Mouse (Mus musculus) small intestine, adult 2 months (tissue): Measurements from ENCODE around the gene Gp1ba. TPM values are rescaled to one million over a fixed set of nuclear protein-coding genes. Genes with fewer than 3 reads are reported as not detected.

Experiments
- H3K27ac ChIP-seq: fragments of 200-500 bp; 2 replicates; pipeline ENCODE4 v1.5.1; 2012; ENCODE audit warnings: low read depth, low read length, control low read depth, inconsistent platforms; ENCODE audit not compliant: insufficient read depth
- H3K27me3 ChIP-seq: fragments of 200-500 bp; 2 replicates; pipeline ENCODE4 v1.6.1; 2012; ENCODE audit warnings: mild to moderate bottlenecking, moderate library complexity, low read length, inconsistent platforms; ENCODE audit not compliant: control insufficient read depth, insufficient read depth
- H3K36me3 ChIP-seq: fragments of 200-500 bp; 2 replicates; pipeline ENCODE4 v1.6.1; 2012; ENCODE audit warnings: mild to moderate bottlenecking, low read length, control low read depth, inconsistent platforms; ENCODE audit not compliant: control insufficient read depth, insufficient read depth
- H3K4me1 ChIP-seq: fragments of 200-500 bp; 2 replicates; pipeline ENCODE4 v1.6.1; 2012; ENCODE audit warnings: low read length, inconsistent platforms, mixed read lengths; ENCODE audit not compliant: control insufficient read depth, insufficient read depth, insufficient read length
- H3K4me3 ChIP-seq: fragments of 200-500 bp; 2 replicates; pipeline ENCODE4 v1.5.1; 2012; ENCODE audit warnings: low read depth, mild to moderate bottlenecking, control low read depth, inconsistent platforms, low read length, moderate library complexity
- CTCF ChIP-seq: fragments of 200-500 bp; IDR thresholded peaks from 2 replicates; pipeline ENCODE4 v1.5.1; 2012; ENCODE audit warnings: low read depth, mild to moderate bottlenecking, control low read depth, inconsistent platforms, low read length, moderate library complexity, mixed read lengths; ENCODE audit not compliant: insufficient replicate concordance, insufficient read length; ENCODE audit errors: extremely low read depth
- POLR2A ChIP-seq: fragments of 200-500 bp; IDR thresholded peaks from 2 replicates; pipeline ENCODE4 v1.6.1; 2012; ENCODE audit warnings: low read depth, mild to moderate bottlenecking, control low read depth, inconsistent platforms, low read length, moderate library complexity
- WGBS: fragments of 180-500 bp; shearing (Covaris S2); methylation state at CpG from one replicate; pipeline ENCODE4 v1.1.7; 2018; 5-methylcytosine and 5-hydroxymethylcytosine counted together
- polyA plus RNA-seq: library from polyadenylated mRNA; depleted of rRNA; stranded (reverse); fragments of >200 nt; gene quantifications from 2 replicates; pipeline ENCODE4 v1.2.3, GENCODE M21; 2012

Gene Gp1ba
- polyA plus RNA-seq, 1 experiment, result 0.04 TPM

DNA sequence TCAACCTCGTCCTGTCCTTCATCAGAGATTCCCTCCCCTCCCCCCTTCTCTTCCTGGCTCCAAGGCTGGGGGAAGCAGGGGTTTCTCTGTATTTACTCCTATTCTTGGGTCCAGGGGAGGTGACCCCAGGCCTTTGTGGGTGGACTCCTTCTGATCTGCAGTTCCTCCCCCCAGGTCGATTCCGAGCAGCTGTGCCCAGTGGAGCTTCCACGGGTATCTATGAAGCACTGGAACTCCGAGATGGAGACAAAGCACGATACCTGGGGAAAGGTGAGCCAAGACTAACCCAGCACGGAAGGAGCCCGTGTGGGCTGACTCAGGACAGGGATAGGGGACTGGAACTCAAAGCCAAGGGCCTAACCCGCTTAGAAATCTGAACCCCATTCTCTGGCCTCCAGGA lies 19.1 kb downstream of the Gp1ba start:
- H3K27ac ChIP-seq, result no peak overlapping the region
- peaks cover 16% of the 10 kb centered on the region for H3K36me3 ChIP-seq
- H3K4me3 ChIP-seq, result no peak overlapping the region
- peaks cover 15% of the 10 kb centered on the region for H3K4me1 ChIP-seq
- no peak for TF ChIP-seq POLR2A
- TF ChIP-seq CTCF, result no peak
- H3K27me3 ChIP-seq, result no peaks in the 10 kb centered on the region
- WGBS, result 87% methylated on average over 9 of the region's 9 CpGs

GRCm38 (mm10) chr11:70658521-70658920 lies 19.6 kb downstream of the Gp1ba start:
- 89% methylated on average over 5 of the region's 5 CpGs for WGBS
- TF ChIP-seq CTCF, result no peak
- no peak for TF ChIP-seq POLR2A
- H3K27me3 ChIP-seq, result no peaks in the 10 kb centered on the region

DNA sequence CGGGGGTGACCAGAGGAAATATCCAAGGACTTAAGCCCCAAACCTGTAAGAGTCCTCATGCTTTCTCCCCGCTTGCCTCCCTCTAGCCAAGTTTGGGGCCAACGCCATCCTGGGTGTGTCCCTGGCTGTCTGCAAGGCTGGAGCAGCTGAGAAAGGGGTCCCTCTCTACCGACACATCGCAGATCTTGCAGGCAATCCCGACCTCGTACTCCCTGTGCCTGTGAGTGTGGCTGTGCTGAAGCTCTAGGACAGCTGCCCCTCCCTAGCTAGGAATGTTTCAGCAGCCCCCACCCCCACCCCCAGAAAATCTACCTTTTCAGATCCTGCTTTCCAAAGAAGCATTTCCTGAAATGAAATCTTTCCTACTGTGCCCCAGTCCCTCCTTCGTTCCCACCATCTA lies 20.0 kb downstream of the Gp1ba start:
- TF ChIP-seq CTCF (no peak), POLR2A (no peak)
- Histone ChIP-seq H3K27me3 (no peaks in the 10 kb centered on the region), H3K4me3 (no peak overlapping the region), H3K36me3 (peaks cover 17% of the 10 kb centered on the region), H3K27ac (no peak overlapping the region), H3K4me1 (peaks cover 15% of the 10 kb centered on the region)
- WGBS, result 76% methylated on average over 8 of the region's 8 CpGs

More at GRCm38 (mm10) chr11:70658521-70658920, 19.6 kb downstream of the Gp1ba start:
- Histone ChIP-seq H3K27ac (no peak overlapping the region), H3K4me1 (peaks cover 15% of the 10 kb centered on the region), H3K4me3 (no peak overlapping the region), H3K36me3 (peaks cover 14% of the 10 kb centered on the region)

DNA sequence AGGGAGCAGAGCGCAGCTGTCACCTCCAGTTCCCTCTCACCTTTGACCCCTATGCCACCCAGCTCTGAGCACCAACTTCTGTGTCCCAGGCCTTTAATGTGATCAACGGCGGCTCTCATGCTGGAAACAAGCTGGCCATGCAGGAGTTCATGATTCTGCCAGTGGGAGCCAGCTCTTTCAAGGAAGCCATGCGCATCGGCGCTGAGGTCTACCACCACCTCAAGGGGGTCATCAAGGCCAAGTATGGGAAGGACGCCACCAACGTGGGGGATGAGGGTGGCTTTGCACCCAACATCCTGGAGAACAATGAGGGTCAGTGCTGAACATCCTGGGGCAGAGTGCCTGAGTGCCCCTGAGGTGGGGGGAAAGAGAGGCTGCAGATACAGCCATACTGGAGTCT lies 21.6 kb downstream of the Gp1ba start:
- Histone ChIP-seq H3K27me3 (no peaks in the 10 kb centered on the region), H3K27ac (no peak overlapping the region), H3K36me3 (peaks cover 32% of the 10 kb centered on the region), H3K4me1 (peaks cover 15% of the 10 kb centered on the region), H3K4me3 (no peak overlapping the region)
- no peak for TF ChIP-seq POLR2A
- no peak for TF ChIP-seq CTCF
- 88% methylated on average over 8 of the region's 8 CpGs for WGBS

- peaks cover 4% of the 10 kb centered on the region; the same call in 1 of the 2 replicates for H3K4me1 ChIP-seq
- no peak overlapping the region for H3K4me3 ChIP-seq
- H3K36me3 ChIP-seq, result peaks cover 32% of the 10 kb centered on the region
- TF ChIP-seq CTCF (no peak), POLR2A (no peak)
- no peaks in the 10 kb centered on the region for H3K27me3 ChIP-seq
- WGBS, result 93% methylated on average over 8 of the region's 8 CpGs
- H3K27ac ChIP-seq, result no peak overlapping the region
Measured at GRCm38 (mm10) chr11:70663101-70663500, 24.2 kb downstream of the Gp1ba start.

DNA sequence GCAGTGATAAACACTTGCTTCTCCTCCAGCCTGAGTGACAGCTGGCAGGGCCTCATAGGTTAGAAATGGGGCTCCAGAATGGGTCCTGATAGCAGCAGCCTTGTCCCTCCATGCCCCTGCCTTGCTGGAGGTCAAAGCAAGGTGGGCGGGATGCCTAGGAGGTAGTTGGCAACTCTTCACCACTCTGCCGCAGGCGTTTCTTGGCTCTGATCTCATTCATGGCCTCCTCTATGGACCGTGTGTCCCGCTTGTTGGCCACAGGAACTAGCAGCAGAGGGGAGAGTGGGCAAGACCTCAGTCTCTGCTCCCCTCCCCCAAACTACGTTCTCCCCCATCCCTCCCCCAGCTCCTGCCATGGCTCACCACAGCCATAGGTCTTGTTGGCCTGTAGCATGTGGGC lies 25.0 kb downstream of the Gp1ba start:
- H3K4me3 ChIP-seq, result no peak overlapping the region
- no peak overlapping the region for H3K27ac ChIP-seq
- H3K27me3 ChIP-seq, result no peaks in the 10 kb centered on the region
- peaks cover 32% of the 10 kb centered on the region for H3K36me3 ChIP-seq
- TF ChIP-seq CTCF (no peak), POLR2A (no peak)
- WGBS, result 90% methylated on average over 6 of the region's 6 CpGs
- peaks cover 4% of the 10 kb centered on the region; the same call in 1 of the 2 replicates for H3K4me1 ChIP-seq

GRCm38 (mm10) chr11:70664741-70665140 lies 25.8 kb downstream of the Gp1ba start:
- H3K36me3 ChIP-seq, result peaks cover 32% of the 10 kb centered on the region
- peaks cover 4% of the 10 kb centered on the region; the same call in 1 of the 2 replicates for H3K4me1 ChIP-seq
- no peaks in the 10 kb centered on the region for H3K27me3 ChIP-seq
- no peak overlapping the region for H3K4me3 ChIP-seq
- no peak for TF ChIP-seq POLR2A
- 96% methylated on average over 9 of the region's 9 CpGs for WGBS
- H3K27ac ChIP-seq, result no peak overlapping the region

DNA sequence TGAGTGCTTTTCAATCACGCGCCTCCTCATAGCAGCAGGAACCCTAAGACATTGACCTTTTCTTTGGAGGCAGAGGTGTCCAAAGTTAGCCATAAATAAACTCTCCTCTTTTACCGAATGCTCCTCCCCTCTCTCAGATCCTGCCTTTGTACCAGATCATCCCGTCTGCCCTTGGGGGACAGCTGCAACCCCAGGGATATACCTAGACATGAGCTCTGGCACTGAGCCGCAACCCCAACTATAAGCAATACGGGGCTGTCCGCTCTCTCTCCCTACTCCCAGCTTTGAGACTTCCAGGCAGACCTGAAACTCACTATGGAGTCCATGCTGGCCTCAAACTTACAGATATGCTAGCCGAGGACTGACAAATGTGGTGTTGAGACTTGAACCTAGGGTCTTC lies 27.8 kb downstream of the Gp1ba start:
- Histone ChIP-seq H3K36me3 (peaks cover 40% of the 10 kb centered on the region), H3K27ac (no peak overlapping the region), H3K4me1 (peaks cover 4% of the 10 kb centered on the region; the same call in 1 of the 2 replicates), H3K4me3 (no peak overlapping the region), H3K27me3 (no peaks in the 10 kb centered on the region)
- 96% methylated on average over 8 of the region's 8 CpGs for WGBS
- no peak for TF ChIP-seq POLR2A
- TF ChIP-seq CTCF, result no peak
